Mouse (Mus musculus): ENCODE measurements around the gene Ddx4. TPM values are rescaled to one million over a fixed set of nuclear protein-coding genes. Genes with fewer than 3 reads are reported as not detected.
"Not testable (repeated sequence)": the region's sequence is repeated elsewhere in the genome, so short reads cannot be mapped to it uniquely, and the experiment has no call there.

The Ddx4 gene
- polyA plus RNA-seq, 1 experiment from 2014 or later, result 1.1 TPM

GRCm38 (mm10) chr13:112624622-112625021 is 27.7 kb downstream of the Ddx4 start:
- DNase-seq (ENCODE audit: low spot score), result no peak
- Histone ChIP-seq H3K4me1 (no peaks in the 10 kb centered on the region), H3K4me3 (no peak overlapping the region), H3K36me3 (no peaks in the 10 kb centered on the region), H3K9me3 (no peaks in the 10 kb centered on the region), H3K27me3 (ENCODE audit: insufficient read depth, poor library complexity, severe bottlenecking) (no peaks in the 10 kb centered on the region), H3K27ac (no peak overlapping the region)
- WGBS, result 73% methylated on average over 3 of the region's 3 CpGs

- Histone ChIP-seq H3K27me3 (ENCODE audit: insufficient read depth, poor library complexity, severe bottlenecking) (no peaks in the 10 kb centered on the region), H3K36me3 (no peaks in the 10 kb centered on the region), H3K27ac (no peak overlapping the region), H3K4me1 (no peaks in the 10 kb centered on the region), H3K4me3 (no peak overlapping the region), H3K9me3 (no peaks in the 10 kb centered on the region)
- no peak for DNase-seq (ENCODE audit: low spot score)
- 53% methylated on average over 7 of the region's 7 CpGs for WGBS
These were observed 28.6 kb downstream of the Ddx4 start for GRCm38 (mm10) chr13:112623656-112624055.

GRCm38 (mm10) chr13:112621592-112621991 is 30.7 kb downstream of the Ddx4 start:
- DNase-seq (ENCODE audit: low spot score), result no peak
- Histone ChIP-seq H3K4me3 (no peak overlapping the region), H3K36me3 (no peaks in the 10 kb centered on the region), H3K4me1 (no peaks in the 10 kb centered on the region), H3K9me3 (no peaks in the 10 kb centered on the region), H3K27me3 (ENCODE audit: insufficient read depth, poor library complexity, severe bottlenecking) (no peaks in the 10 kb centered on the region), H3K27ac (no peak overlapping the region)
- WGBS, result 80% methylated on average over 3 of the region's 3 CpGs

- WGBS, result 79% methylated on average over 3 of the region's 3 CpGs
- Histone ChIP-seq H3K9me3 (no peaks in the 10 kb centered on the region), H3K36me3 (no peaks in the 10 kb centered on the region), H3K4me1 (no peaks in the 10 kb centered on the region), H3K27me3 (ENCODE audit: insufficient read depth, poor library complexity, severe bottlenecking) (no peaks in the 10 kb centered on the region), H3K27ac (no peak overlapping the region), H3K4me3 (no peak overlapping the region)
- no peak for DNase-seq (ENCODE audit: low spot score)
These were observed 43.7 kb downstream of the Ddx4 start for GRCm38 (mm10) chr13:112608606-112609005.

GRCm38 (mm10) chr13:112604411-112604810 is 47.9 kb downstream of the Ddx4 start:
- Histone ChIP-seq H3K36me3 (no peaks in the 10 kb centered on the region), H3K27me3 (ENCODE audit: insufficient read depth, poor library complexity, severe bottlenecking) (no peaks in the 10 kb centered on the region), H3K27ac (no peak overlapping the region), H3K9me3 (no peaks in the 10 kb centered on the region), H3K4me1 (no peaks in the 10 kb centered on the region), H3K4me3 (no peak overlapping the region)
- no peak for DNase-seq (ENCODE audit: low spot score)
- 68% methylated on average over 4 of the region's 4 CpGs for WGBS

DNA sequence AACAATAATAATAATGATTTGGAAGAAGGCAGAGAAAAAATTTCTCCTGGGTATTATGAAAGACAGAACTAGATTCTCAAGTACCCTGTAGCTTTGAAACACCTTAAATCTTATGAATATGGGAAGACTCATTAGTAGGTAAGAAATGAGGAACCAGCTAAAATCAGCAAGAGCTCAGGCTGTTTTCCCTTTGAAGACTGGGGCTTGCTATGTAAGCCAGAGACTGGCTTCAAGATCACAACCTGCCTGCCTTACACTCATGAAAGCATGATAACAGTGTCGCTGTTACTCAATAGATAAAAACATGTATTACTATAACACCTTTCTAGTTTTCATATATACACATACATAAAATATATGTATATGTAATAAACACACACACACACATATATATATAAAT is 48.4 kb downstream of the Ddx4 start:
- H3K4me3 ChIP-seq, result no peak overlapping the region
- no peak for DNase-seq (ENCODE audit: low spot score)
- H3K36me3 ChIP-seq, result no peaks in the 10 kb centered on the region
- H3K27me3 ChIP-seq (ENCODE audit: insufficient read depth, poor library complexity, severe bottlenecking), result no peaks in the 10 kb centered on the region
- H3K27ac ChIP-seq, result no peak overlapping the region
- H3K4me1 ChIP-seq, result no peaks in the 10 kb centered on the region
- H3K9me3 ChIP-seq, result no peaks in the 10 kb centered on the region
- WGBS, result 78% methylated on average over 1 of the region's 1 CpGs

DNA sequence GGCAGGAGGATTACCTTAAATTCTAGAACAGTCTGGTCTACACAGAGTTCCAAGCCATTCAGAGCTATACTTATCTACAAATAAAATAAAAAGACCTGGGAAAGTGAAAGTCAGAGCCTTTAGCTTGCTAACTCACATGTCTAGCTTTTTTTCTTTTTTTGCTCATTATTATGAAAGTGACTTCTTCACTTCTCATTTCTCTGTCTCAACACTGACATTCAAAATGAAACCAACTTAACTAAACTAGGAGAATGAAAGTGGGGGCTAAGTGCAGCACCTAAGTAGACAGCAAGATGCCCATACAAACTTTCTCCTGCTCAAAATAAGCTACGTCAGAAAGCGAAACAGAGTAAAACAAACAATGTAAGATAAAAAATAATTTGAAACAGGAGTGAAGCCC is 49.7 kb downstream of the Ddx4 start:
- DNase-seq (ENCODE audit: low spot score), result no peak
- WGBS, result 88% methylated on average over 2 of the region's 2 CpGs
- Histone ChIP-seq H3K9me3 (no peaks in the 10 kb centered on the region), H3K27me3 (ENCODE audit: insufficient read depth, poor library complexity, severe bottlenecking) (no peaks in the 10 kb centered on the region), H3K4me1 (no peaks in the 10 kb centered on the region), H3K36me3 (no peaks in the 10 kb centered on the region), H3K4me3 (no peak overlapping the region), H3K27ac (no peak overlapping the region)

GRCm38 (mm10) chr13:112594260-112594659 is 58.0 kb downstream of the Ddx4 start, which contains the start of gene Il31ra:
Gene Il31ra, minus strand, starts transcription at chr13:112594360.
- H3K4me3 ChIP-seq; H3K4me1 ChIP-seq; H3K27me3 ChIP-seq (ENCODE audit: insufficient read depth, poor library complexity, severe bottlenecking); DNase-seq (ENCODE audit: low spot score); H3K27ac ChIP-seq; H3K36me3 ChIP-seq; H3K9me3 ChIP-seq: not testable (repeated sequence)
- 95% methylated on average over 5 of the region's 8 CpGs for WGBS

DNA sequence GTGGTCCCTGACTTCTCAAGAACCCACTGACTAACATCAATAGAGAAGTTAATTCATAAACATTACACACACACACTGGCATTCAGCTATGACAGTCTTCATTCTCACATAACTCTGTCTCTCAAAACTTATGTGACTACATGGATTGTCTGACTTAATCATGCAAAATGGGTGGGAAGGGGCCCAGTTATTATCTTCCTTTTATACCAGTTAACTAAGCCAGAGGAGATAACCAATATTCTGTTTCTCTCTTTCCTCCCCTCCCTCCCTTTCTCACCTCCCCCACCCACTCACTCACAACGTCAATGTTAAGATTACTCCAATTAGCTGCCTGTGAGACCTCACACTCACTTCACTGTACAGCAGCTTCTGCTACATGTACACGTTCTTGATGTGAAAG is 62.0 kb downstream of the Ddx4 start:
- no peak overlapping the region for H3K27ac ChIP-seq
- no peaks in the 10 kb centered on the region for H3K4me1 ChIP-seq
- no peak for DNase-seq (ENCODE audit: low spot score)
- no peak overlapping the region for H3K4me3 ChIP-seq
- no peaks in the 10 kb centered on the region for H3K36me3 ChIP-seq
- no peaks in the 10 kb centered on the region for H3K9me3 ChIP-seq
- WGBS, result 22% methylated on average over 2 of the region's 2 CpGs
- H3K27me3 ChIP-seq (ENCODE audit: insufficient read depth, poor library complexity, severe bottlenecking), result no peaks in the 10 kb centered on the region

DNA sequence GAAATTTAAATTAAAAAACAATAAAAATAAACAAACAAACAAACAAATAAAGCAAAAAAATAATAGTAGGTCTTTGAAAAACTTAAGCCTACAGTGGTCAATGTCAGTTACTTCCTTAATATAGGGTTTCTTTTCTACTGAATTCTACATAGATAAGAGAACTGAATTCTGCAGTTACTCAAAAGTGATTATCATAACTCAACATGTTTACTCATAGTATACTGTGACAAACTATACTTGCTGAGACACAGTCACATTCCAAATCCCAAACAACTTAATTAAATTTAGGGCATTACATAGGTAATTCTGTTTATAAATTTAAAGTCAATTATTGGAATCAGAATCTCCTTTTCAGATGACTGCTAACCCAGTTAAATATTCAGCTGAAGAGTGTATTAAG is 62.6 kb downstream of the Ddx4 start:
- Histone ChIP-seq H3K9me3 (no peaks in the 10 kb centered on the region), H3K27me3 (ENCODE audit: insufficient read depth, poor library complexity, severe bottlenecking) (no peaks in the 10 kb centered on the region), H3K36me3 (no peaks in the 10 kb centered on the region), H3K4me1 (no peaks in the 10 kb centered on the region), H3K27ac (no peak overlapping the region), H3K4me3 (no peak overlapping the region)
- DNase-seq (ENCODE audit: low spot score), result no peak

DNA sequence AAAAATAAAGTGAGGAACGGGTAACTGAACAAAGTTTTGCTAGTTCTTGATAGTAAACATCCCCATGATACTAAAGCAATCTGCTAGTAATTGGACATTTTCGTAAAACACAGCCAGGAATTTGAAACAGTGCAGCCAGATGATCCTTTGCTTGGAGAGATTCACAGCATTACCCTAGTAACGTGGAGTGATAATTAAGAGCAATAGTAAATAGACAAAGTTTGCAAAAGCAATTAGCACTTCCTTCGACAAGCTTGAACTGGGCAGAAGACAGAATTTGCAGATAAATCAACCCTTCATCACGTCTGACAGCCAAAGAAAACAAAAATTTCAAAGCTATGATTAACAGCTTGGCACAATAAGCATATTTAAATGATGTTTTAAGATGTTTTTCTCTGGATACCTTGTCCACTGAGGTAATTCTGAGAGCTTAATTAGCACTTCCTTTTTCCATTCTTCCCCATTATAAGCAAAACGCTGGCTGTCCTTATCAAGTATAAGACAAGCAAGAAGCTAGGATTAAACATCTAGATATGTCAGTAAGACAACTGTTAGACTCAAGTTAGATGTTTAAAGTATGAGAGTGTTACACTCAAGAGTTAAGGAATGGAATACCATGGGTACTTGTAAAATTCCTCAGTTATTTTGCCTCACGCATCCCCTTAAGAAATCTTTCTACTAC is 67.6 kb downstream of the Ddx4 start:
- 49% methylated on average over 7 of the region's 7 CpGs for WGBS
- Histone ChIP-seq H3K4me1 (no peaks in the 10 kb centered on the region), H3K27ac (no peak overlapping the region), H3K36me3 (no peaks in the 10 kb centered on the region), H3K4me3 (no peak overlapping the region), H3K9me3 (no peaks in the 10 kb centered on the region), H3K27me3 (ENCODE audit: insufficient read depth, poor library complexity, severe bottlenecking) (no peaks in the 10 kb centered on the region)
- no peak for DNase-seq (ENCODE audit: low spot score)

DNA sequence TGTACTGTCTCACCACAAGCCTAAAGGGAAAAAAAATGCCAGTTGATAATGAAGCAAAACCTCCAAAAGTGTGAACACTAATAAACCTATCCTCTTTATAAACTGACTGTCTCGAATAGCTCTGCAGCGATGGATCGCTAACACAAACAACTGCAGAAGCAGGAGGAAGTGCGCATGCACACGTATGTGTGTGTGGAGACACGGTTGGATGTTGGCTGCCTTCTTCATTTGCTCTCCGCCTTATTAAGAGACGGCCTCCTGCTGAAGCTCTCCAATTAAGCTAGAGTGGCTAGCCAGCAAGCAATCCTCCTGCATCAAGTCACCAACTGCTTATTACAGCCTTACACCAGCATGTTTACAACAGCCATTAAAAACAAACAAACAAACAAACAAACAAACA is 70.0 kb downstream of the Ddx4 start:
- Histone ChIP-seq H3K27me3 (ENCODE audit: insufficient read depth, poor library complexity, severe bottlenecking) (no peaks in the 10 kb centered on the region), H3K4me3 (no peak overlapping the region), H3K36me3 (no peaks in the 10 kb centered on the region), H3K9me3 (no peaks in the 10 kb centered on the region), H3K27ac (no peak overlapping the region), H3K4me1 (no peaks in the 10 kb centered on the region)
- no peak for DNase-seq (ENCODE audit: low spot score)
- 87% methylated on average over 8 of the region's 8 CpGs for WGBS

DNA sequence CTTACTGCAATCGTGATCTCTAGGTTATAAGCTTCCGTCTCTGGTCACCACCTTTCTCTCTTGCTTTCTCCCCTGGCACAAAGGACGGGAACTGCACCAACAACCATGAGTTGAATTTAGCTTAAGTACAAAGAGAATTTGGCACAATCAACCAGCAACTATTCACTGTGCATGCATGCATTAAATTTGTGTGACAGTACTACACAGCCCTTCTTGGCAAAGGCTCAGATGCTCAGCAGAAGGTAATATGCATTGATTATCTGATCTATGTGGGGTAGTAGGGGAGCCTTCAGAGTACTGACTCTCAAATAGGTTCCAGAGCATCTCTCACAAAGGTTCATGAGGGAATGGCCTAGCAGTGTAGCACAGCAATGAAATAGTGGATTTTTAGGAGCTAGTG is 70.5 kb downstream of the Ddx4 start:
- Histone ChIP-seq H3K4me1 (no peaks in the 10 kb centered on the region), H3K36me3 (no peaks in the 10 kb centered on the region), H3K9me3 (no peaks in the 10 kb centered on the region), H3K27ac (no peak overlapping the region), H3K4me3 (no peak overlapping the region), H3K27me3 (ENCODE audit: insufficient read depth, poor library complexity, severe bottlenecking) (no peaks in the 10 kb centered on the region)
- WGBS, result 84% methylated on average over 3 of the region's 3 CpGs
- DNase-seq (ENCODE audit: low spot score), result no peak

Data from heart, embryonic 10.5 days (tissue).